Mouse (Mus musculus) ES-Bruce4 (cell line): ENCODE data around the gene 3110082J24Rik. TPM values are rescaled to one million over a fixed set of nuclear protein-coding genes. Genes with fewer than 3 reads are reported as not detected.

ENCODE experiments used
- H3K27ac ChIP-seq: 2 replicates; pipeline ENCODE4 v1.5.1; 2012; ENCODE audit warnings: low read length, inconsistent platforms; ENCODE audit not compliant: insufficient read depth
- H3K27me3 ChIP-seq: 2 replicates; pipeline ENCODE4 v1.6.1; 2012; ENCODE audit warnings: mild to moderate bottlenecking, low read length, inconsistent platforms; ENCODE audit not compliant: control insufficient read depth, poor library complexity, insufficient read depth, severe bottlenecking
- H3K36me3 ChIP-seq: 2 replicates; pipeline ENCODE4 v1.6.1; 2012; ENCODE audit warnings: inconsistent platforms, mild to moderate bottlenecking, low read length, moderate library complexity; ENCODE audit not compliant: control insufficient read depth, poor library complexity, insufficient read depth, severe bottlenecking
- H3K4me1 ChIP-seq: one replicate; pipeline ENCODE4 v1.8.1; 2011; ENCODE audit warnings: low read length; ENCODE audit not compliant: control insufficient read depth, insufficient read depth
- H3K4me3 ChIP-seq: 2 replicates; pipeline ENCODE4 v1.5.1; 2011; ENCODE audit warnings: low read depth, mild to moderate bottlenecking, low read length
- H3K9ac ChIP-seq: 2 replicates; pipeline ENCODE4 v1.6.1; 2012; ENCODE audit warnings: low read depth, mild to moderate bottlenecking, inconsistent platforms; ENCODE audit not compliant: poor library complexity, severe bottlenecking
- H3K9me3 ChIP-seq: replicated peaks from 2 replicates; pipeline ENCODE4 v1.6.1; 2012; ENCODE audit warnings: mild to moderate bottlenecking, low read length, inconsistent platforms; ENCODE audit not compliant: control insufficient read depth, poor library complexity, insufficient read depth, severe bottlenecking
- CTCF ChIP-seq: IDR thresholded peaks from one replicate; pipeline ENCODE4 v1.8.1; 2011; ENCODE audit warnings: low read depth, low read length
- EP300 ChIP-seq: IDR thresholded peaks from 2 replicates; pipeline ENCODE4 v1.6.1; 2011; ENCODE audit warnings: low read depth, low read length; ENCODE audit not compliant: insufficient read depth
- POLR2A ChIP-seq: IDR thresholded peaks from one replicate; pipeline ENCODE4 v1.8.1; 2011; ENCODE audit warnings: low read length; ENCODE audit not compliant: insufficient read depth
- polyA plus RNA-seq: library from polyadenylated mRNA; stranded (reverse); fragments of >200 nt; gene quantifications from 2 replicates; pipeline ENCODE4 v1.2.4, GENCODE M21; 2011; ENCODE audit warnings: low read depth; ENCODE audit not compliant: missing spikeins, insufficient read depth, insufficient read length

3110082J24Rik gene
- polyA plus RNA-seq, 1 experiment, result not detected

- Histone ChIP-seq H3K9me3 (no peaks in the 10 kb centered on the region), H3K9ac (peak overlapping the region; percentile 51), H3K27ac (no peak overlapping the region), H3K4me3 (peak overlapping the region; percentile 68), H3K4me1 (no peaks in the 10 kb centered on the region), H3K36me3 (no peaks in the 10 kb centered on the region), H3K27me3 (no peaks in the 10 kb centered on the region)
- TF ChIP-seq CTCF, result peak; percentile 46
- no peak for TF ChIP-seq POLR2A
These were observed 8.2 kb upstream of the 3110082J24Rik start for GRCm38 (mm10) chr5:30113881-30114760.

GRCm38 (mm10) chr5:30112533-30113068, 6.7 kb upstream of the 3110082J24Rik start:
- Histone ChIP-seq H3K27me3 (no peaks in the 10 kb centered on the region), H3K27ac (no peak overlapping the region), H3K4me3 (no peak overlapping the region), H3K4me1 (peaks cover 2% of the 10 kb centered on the region), H3K9ac (no peak overlapping the region), H3K9me3 (no peaks in the 10 kb centered on the region), H3K36me3 (no peaks in the 10 kb centered on the region)
- TF ChIP-seq EP300, result no peak
- no peak for TF ChIP-seq POLR2A
- peak; percentile 50 for TF ChIP-seq CTCF

GRCm38 (mm10) chr5:30111771-30112170, 5.9 kb upstream of the 3110082J24Rik start:
- Histone ChIP-seq H3K4me1 (peaks cover 2% of the 10 kb centered on the region), H3K4me3 (peak overlapping the region; percentile 25; the same call in 1 of the 2 replicates)

GRCm38 (mm10) chr5:30111126-30111525, 5.2 kb upstream of the 3110082J24Rik start:
- peak; percentile 20 for TF ChIP-seq CTCF
- no peak for TF ChIP-seq EP300
- Histone ChIP-seq H3K9ac (no peak overlapping the region), H3K27me3 (peaks cover 4% of the 10 kb centered on the region), H3K36me3 (no peaks in the 10 kb centered on the region), H3K4me3 (peak overlapping the region; percentile 25), H3K4me1 (peaks cover 2% of the 10 kb centered on the region), H3K9me3 (no peaks in the 10 kb centered on the region), H3K27ac (no peak overlapping the region)

More at GRCm38 (mm10) chr5:30111771-30112170, 5.9 kb upstream of the 3110082J24Rik start:
- Histone ChIP-seq H3K27me3 (no peaks in the 10 kb centered on the region), H3K9me3 (no peaks in the 10 kb centered on the region), H3K9ac (no peak overlapping the region), H3K27ac (no peak overlapping the region), H3K36me3 (no peaks in the 10 kb centered on the region)
- TF ChIP-seq EP300 (no peak), POLR2A (no peak), CTCF (no peak)

GRCm38 (mm10) chr5:30110371-30111060, 4.6 kb upstream of the 3110082J24Rik start:
- H3K4me1 ChIP-seq, result peaks cover 2% of the 10 kb centered on the region
- H3K4me3 ChIP-seq, result peak overlapping the region; percentile 25
- TF ChIP-seq EP300, result no peak
- no peaks in the 10 kb centered on the region for H3K36me3 ChIP-seq
- H3K27me3 ChIP-seq, result peaks cover 7% of the 10 kb centered on the region
- H3K9me3 ChIP-seq, result no peaks in the 10 kb centered on the region
- H3K9ac ChIP-seq, result no peak overlapping the region
- no peak overlapping the region for H3K27ac ChIP-seq

- Histone ChIP-seq H3K27ac (no peak overlapping the region), H3K27me3 (peaks cover 10% of the 10 kb centered on the region), H3K4me3 (no peak overlapping the region), H3K36me3 (no peaks in the 10 kb centered on the region), H3K4me1 (peaks cover 2% of the 10 kb centered on the region), H3K9ac (no peak overlapping the region), H3K9me3 (no peaks in the 10 kb centered on the region)
- TF ChIP-seq POLR2A (no peak), EP300 (no peak), CTCF (no peak)
These were observed 4.0 kb upstream of the 3110082J24Rik start for GRCm38 (mm10) chr5:30109899-30110298.
